Mouse (Mus musculus) fat pad, adult 2 months (tissue): ENCODE results near the gene Gm10775.

ENCODE experiments used
- DNase-seq: peaks from one replicate; pipeline ENCODE4 v3.0.0-alpha.2; 2011; ENCODE audit warnings: low read depth, low spot score; ENCODE audit errors: extremely low read depth

Gene Gm10775

DNA sequence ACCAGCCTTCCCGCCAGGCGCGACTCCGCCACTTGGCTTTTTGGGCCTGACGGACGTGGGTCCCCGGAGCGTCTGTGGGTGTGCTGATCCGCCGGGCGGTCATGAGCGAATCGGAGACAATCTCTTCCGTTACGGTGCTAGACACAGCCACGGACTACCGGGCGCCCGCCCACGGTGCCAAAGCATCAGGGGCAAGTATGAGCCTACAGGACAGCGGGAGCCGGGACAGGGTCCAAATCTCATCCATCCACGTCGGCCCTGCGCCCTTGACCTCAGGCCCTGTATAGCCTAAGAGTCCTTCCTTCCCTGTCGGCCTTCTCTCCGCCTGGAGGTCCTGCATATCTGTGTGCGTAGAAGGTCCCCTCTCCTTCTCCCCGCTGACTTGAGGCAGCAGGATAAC is at the start of gene Gm10775:
Gene Gm10775 (plus strand): TSS at position 301 of the 400 bp plus-strand sequence.
- no peak for DNase-seq

DNA sequence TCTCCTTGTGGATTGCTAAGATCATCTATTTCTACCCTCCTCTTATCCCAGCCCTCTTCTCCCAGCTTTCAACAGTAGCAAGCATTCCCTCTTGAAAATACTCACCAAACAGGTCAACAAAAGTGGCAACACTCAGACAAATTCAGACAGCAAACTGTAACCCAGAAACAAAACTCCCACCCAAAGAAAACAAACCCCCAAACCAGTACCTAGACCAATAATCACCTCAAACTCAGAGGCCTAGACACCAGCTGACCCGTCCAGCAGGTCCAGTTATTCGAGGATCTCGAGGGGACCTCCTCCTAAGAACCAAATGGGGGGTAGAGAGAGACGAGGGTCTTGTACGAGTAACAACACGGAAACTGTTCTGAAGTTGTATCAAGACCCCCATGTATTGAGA is 33.4 kb upstream of the Gm10775 start:
- DNase-seq: no peak

DNA sequence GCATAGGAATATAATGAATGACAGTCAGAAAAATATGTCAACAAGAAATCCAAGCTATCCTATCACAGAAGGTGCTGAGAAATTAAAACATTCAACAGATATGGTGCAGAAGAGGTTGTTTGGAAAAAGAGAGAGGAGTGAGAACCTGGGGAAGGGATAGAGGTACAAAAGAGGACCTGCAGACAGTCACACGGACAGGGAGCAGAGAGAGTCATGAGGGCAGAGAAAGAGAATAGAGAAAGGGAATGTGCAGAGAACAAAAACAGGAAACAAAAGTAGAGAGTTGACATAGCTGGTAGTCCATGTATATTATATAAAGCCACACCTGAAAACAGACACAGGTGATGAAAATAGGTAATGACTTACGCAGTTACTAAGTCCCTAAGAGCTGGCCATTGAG is 32.7 kb upstream of the Gm10775 start:
- no peak for DNase-seq

DNA sequence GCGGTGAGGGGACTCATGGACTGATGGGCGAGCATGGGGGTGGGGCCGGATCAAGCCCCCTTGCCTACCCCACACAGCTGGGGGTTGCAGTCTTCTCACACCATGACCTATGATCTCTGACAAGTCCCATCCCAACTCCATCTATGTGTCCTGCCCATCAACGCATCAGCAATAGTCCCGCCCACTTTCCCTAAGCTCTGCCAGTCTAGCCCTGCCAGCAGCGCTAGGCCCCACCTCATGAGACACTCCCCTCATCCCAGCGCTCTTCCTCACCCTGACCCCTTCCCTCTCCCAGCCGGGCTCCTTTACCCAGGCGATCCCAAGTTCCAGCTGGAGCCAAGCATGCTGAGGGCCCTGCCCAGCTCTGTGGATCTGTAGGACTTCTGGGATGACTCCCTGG is 22.1 kb upstream of the Gm10775 start:
- no peak for DNase-seq

DNA sequence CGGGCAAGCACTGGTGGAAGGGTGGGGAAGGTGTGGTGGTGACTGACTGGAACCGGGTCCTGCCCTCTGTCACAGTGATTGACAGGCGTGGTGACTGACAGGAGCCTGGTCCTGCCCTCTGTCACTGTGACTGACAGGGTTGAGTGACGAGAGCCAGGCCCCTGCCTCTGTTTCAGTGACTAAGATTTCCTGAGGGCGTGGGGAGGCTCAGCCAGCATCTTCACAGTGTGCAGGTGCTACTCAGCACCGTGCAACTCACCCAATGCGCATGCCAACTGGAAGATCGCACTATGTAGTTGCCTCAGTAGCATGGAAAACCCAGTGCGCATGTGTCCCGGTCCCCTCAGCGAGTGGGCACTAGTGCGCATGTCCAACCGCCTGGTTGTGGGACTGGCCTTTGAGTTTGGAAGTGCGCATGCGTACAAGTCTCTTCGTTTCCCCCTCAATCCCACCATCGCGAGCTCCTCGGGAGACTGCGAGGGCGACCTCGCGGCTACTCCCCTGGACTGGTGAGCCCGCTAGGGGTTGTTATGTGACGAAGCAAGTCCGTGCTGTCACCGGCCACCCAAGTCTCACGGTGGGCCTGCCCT is 18.7 kb upstream of the Gm10775 start:
- DNase-seq: peak; percentile 54

DNA sequence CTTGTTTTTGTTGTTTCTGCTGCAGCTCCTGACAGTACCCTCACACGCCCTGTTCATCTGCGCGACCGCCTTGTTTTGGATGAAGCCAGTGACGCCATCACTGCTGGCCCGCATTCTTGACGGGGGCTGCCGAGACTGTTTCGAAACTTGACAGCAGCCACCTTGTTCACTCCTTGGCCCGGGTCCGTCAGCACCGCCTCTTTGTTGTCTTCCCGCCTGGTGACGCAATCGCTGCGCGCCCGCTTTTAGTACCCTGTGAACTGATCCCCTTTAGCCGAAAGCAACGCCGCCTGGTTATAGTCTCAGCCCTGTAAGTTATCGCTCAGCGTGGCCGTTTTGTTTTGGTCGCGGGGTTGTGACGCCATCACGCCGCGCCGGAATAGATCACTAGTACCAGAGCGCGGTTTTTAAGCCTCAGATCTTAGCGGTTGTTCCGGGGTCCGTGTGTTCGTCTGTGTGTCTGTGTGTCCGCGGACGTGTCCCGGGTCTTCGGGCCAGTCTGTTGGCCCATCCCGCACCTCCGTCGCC is 18.2 kb upstream of the Gm10775 start:
- DNase-seq: peak; percentile 62

DNA sequence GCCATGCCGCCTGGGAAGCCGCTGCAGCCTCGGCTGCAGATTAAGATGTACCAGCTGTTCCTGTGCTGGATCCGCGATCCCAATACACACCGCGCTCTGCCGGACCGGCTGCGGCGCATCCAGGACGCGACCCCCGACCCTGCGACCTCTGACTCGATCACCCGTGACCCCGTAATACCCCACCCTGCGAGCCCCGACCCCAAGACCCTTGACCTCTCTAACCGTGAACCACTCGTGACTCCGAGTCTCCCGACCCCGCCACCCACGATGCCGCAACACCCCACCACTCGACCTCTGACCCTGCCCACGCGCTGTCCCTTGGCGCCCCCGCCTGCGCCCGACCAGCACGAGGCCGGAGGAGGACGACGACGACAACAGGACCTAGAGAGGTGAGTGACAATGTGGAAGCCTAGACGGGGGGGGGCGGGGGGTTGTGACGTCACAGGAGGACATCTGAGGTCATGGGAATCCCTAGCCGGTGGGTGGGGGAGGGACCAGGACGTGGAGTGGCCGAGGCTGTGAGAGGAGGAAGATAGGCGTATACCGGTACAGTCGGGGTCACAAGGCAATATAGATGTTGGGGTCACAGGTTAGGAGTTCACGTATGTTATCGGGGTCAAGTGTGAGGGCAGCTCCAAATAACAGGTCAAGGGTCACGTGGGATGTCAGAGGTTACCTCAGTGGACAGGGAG is 17.6 kb upstream of the Gm10775 start:
- DNase-seq: no peak

DNA sequence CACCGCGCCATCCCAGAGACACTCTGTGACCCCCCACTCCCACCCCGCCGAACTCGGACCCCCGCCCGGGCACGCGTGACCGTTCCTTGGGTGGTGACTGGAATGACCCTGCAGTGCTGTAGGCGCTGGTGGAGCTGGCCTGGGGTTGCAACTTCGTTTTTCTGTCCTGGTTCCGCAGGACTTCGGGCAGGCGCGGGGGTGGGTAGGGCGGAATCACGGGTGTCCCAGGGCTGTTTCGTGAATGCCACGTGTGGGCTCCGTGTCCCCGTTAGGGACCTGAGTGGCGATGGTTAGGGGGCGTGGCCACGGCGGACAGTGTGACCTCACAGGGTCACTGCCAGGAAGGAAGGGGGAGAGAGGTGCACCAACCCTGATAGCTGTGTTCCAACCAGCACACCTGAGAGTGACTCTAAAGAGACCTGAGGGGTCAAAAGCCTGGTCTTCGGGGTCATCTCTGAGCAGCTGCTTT is 17.0 kb upstream of the Gm10775 start:
- no peak for DNase-seq

DNA sequence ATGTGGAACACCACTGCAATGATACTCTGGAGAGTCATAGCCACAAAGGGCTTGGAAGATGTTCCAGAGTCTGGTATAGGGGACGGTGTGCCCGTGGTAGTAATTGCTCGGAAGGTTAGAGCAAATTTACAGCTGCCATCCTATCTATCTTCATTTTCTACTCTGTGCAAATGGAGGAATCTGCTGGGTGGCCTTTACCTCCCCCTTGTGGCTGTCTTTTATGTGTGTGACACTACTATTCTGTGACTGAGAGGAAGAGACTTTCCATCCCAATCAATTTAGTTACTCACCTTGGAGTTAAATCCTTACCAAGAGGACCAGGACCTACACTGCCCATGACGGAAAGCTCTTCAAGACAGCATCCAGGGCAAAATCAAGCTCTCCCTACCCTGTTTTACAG is 16.1 kb upstream of the Gm10775 start:
- no peak for DNase-seq

DNA sequence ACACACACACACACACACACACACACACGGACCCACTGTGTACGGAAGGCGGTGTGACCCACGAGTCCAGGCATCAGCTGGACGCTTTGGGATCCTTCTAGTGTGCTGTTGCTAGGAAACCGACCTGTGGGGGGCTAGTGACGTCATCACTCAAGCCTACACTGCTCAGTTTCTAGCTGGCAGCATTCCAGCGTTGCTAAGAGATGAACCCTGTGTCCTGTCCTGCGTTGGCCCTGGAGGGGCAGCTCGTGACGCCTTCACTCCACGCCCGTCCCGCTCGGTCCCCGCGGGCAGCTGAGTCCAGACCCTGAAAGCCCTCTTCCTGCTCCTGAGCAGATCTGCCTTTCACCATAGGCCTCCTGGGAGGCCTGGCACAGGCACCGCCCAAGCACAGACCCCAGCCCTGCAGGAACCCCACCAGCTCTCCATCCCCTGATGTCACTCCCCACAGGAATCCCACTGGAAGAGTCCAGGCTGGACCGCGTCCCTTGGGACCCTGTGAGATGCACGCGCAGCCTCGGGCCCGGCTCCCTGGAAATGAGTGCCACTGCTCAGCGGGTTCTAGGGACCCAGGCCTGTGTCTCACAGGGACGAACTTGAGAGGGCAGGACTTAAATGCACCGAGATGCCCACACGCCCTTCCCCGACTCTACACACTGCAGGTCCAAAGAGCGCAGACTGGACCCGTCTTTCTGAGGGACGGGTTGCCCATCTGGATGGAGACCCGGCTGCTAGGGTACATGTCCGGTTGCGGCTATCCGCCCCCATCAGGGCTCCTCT is 974 bp upstream of the Gm10775 start:
- DNase-seq: no peak

DNA sequence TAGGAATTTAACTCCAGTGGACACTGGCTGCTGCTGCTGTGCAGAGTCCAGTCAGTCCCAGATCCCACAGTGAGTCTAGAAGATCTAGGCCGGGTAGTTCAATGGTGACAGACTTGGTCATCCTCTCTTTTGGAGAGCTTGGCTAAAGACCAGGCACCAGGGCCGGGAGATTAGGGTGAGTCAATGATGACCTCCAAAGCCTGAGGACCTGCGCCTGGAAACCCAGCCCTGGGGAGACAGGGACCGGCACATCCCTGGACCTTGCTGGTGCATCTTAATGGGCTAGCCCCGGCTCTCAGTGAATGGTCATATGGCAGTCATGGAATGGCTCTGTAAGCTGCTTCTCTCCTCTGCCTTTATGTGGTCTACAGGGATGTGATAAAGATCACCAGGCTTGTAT is 2.7 kb downstream of the Gm10775 start:
- no peak for DNase-seq

DNA sequence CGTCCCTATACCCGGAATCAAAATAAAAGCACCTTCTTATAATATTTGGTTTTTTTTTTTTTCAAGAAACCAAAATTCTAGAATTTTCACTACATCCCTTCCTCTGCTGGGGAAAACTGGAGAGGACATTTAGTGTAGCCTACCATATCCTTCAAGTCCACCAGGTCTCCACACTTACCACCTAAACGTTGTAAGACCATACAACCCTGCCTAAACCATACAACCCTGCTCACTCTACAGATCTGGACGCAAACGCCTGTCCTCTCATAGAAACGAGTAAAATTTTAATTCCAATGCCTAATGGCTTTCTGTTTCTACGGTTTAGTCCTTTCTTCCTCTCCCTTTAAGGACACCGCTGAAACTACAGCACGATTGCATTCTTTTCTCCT is 18.6 kb downstream of the Gm10775 start:
- DNase-seq: no peak

DNA sequence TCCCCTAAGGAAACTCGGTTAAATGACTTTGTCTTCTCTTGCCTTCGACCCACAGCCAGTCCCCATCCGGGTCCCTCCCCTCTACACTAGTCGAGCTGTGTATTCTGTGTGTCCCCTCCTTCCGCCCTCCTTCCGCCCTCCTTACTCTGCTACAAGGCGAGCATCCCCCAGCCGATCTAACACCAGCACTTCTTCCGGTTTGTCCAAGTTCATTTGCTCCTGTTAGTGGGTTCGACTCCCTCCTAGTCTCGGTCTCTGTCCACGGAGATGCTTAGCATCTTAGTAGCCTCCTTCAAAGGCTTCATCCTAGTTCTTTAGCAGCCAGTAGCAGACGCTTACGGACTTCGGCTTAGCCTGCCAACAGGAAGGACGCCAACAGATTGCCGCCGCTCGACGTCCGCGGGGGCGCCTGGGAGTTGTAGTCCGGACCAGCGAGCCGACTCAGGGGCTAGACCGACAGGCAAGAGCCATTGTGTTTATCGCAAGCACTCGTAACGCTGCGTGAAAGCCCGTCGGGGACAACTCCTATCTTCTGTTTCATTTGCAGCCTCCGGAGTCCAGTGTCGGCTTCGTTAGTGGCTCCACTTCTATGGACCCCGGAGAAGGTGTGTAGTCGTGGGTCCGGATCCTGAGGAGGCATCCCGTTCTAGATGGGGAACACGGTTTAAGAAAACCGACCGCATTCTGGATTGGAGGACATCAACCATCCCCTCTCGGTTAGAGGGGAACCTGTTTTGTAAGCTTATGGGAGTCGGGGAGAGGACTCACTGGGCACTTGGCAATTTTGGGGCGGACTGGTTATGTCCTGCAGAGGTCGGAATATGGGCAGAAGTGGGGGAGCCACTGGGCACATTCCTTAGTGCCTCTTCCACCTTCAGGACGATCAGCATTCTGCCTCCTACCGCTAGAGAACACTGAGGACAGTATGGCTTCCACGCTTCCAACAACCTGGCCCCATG is 19.3 kb downstream of the Gm10775 start, which contains the start of gene Zfp369:
Gene Zfp369 (plus strand): TSS at position 432 of the 959 bp plus-strand sequence.
- DNase-seq: peak; percentile 50

DNA sequence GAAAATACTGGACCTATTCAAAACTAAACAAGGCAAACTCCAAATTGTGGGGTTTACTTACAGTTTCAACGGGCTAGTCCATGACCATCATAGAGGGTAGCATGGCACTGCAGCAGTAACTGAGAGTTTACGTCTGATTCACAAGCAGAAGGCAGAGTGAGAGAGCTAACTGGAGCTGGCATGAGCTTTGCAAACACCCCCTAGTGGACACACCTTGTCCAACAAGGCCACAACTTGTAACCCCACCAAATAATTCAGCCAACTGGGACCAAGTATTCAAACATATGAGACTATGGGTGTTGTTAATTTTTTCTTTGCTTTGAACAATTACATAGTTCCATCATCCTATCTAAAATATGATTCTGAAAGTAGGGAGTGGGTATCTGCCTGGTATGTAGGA is 27.4 kb downstream of the Gm10775 start:
- DNase-seq: no peak

DNA sequence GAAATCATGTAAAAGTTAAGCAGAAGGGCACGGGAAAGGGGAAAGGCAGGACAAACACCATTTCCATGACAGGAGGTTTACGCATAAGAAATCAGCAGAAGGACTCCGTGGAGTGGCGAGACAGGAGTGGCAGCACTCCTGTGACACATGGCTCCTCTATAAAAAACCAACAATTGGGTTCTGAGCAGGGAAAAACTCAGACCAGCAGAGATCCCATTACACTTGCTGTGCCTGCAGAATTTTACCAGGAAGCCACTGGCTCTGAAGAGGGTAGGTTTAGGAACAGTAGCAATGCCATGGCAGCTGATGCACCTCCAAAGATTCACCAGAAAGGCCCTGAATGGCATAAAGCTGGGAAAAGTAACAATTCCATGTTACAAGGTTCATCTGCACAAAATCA is 37.0 kb downstream of the Gm10775 start:
- no peak for DNase-seq
